Comparison of ENCODE assay signal across 36 mouse cellular contexts in the genomic region with DNA sequence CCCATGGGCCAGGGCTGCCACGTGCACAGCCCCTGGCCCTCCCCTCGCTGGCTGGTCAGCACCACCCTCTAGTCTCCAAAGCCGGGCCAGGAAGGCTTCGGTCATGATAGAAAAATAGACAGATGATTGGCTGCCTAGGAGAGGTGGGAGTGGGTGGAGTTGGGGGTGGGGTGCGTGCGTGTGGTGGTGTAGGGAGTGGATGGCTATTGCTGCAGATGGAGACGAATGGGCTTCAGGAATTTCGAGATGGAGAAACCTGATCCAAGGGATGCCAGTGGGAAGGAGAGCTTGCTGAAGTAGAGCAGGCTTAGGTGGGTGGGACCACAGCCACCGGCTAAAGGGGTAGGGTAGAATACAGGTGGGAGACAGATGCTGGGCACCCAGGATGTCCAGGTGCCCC. TPM values are rescaled to one million over a fixed set of nuclear protein-coding genes. Genes with fewer than 3 reads are reported as not detected.
DNase-seq lines count a peak whose midpoint lies in the region; ATAC-seq and TF ChIP-seq lines count a peak whose summit lies in the region.
"Had no signal": no experiment of that assay in that cellular context is flagged by ENCODE, and none has a peak within 500 bp of the region (broad histone marks: within the 10 kb centered on the region; RNA-seq: fewer than 3 reads in every experiment).

No protein-coding gene starts in this region.

- no peaks in the 10 kb centered on the region for H3K36me3 ChIP-seq in forebrain, embryonic 10.5 days (replicated peaks)
- H3K36me3 ChIP-seq in forebrain, embryonic 16.5 days (ENCODE audit: control insufficient read depth, insufficient read depth): no peaks in the 10 kb centered on the region
- H3K36me3 ChIP-seq in kidney, postnatal 0 days (ENCODE audit: insufficient read depth, low read length): no peaks in the 10 kb centered on the region
- no peaks in the 10 kb centered on the region for H3K36me3 ChIP-seq in G1E (replicated peaks)
- H3K36me3 ChIP-seq in stomach, embryonic 16.5 days (ENCODE audit: control insufficient read depth, insufficient read depth, low read length): no peaks in the 10 kb centered on the region
- H3K36me3 ChIP-seq: embryonic facial prominence, embryonic 13.5 days; heart, embryonic 13.5 days; intestine, embryonic 15.5 days; lung, embryonic 15.5 days; midbrain, embryonic 15.5 days; neural tube, embryonic 15.5 days; stomach, embryonic 15.5 days had no signal

- WGBS in forebrain, embryonic 10.5 days: 35% methylated on average over 9 of the region's 9 CpGs
- WGBS in forebrain, embryonic 16.5 days: 35% methylated on average over 9 of the region's 9 CpGs
- 2% methylated on average over 9 of the region's 9 CpGs for WGBS in kidney, postnatal 0 days
- WGBS in stomach, embryonic 16.5 days: 13% methylated on average over 9 of the region's 9 CpGs

- no peaks in the 10 kb centered on the region for H3K9me3 ChIP-seq in forebrain, embryonic 10.5 days
- H3K9me3 ChIP-seq in forebrain, embryonic 16.5 days (ENCODE audit: control insufficient read depth, low read length): no peaks in the 10 kb centered on the region
- H3K9me3 ChIP-seq in kidney, postnatal 0 days (replicated peaks; ENCODE audit: low read length): no peaks in the 10 kb centered on the region
- peaks cover 93% of the 10 kb centered on the region for H3K9me3 ChIP-seq in G1E (replicated peaks)
- no peaks in the 10 kb centered on the region for H3K9me3 ChIP-seq in stomach, embryonic 16.5 days (replicated peaks; ENCODE audit: control insufficient read depth, low read length)
- H3K9me3 ChIP-seq: embryonic facial prominence, embryonic 13.5 days; heart, embryonic 13.5 days; intestine, embryonic 15.5 days; lung, embryonic 15.5 days; megakaryocyte, embryonic 14.5 days; midbrain, embryonic 15.5 days; neural tube, embryonic 15.5 days; stomach, embryonic 15.5 days had no signal

- H3K9ac ChIP-seq in forebrain, embryonic 16.5 days (replicated peaks; ENCODE audit: low read depth, low read length): no peak overlapping the region
- H3K9ac ChIP-seq in kidney, postnatal 0 days (ENCODE audit: low read depth, low read length): no peak overlapping the region
- no peak overlapping the region for H3K9ac ChIP-seq in stomach, embryonic 16.5 days (ENCODE audit: low read length)
- H3K9ac ChIP-seq: forebrain, postnatal 0 days; heart, embryonic 13.5 days; intestine, embryonic 15.5 days; liver, embryonic 14.5 days; lung, embryonic 15.5 days; midbrain, embryonic 15.5 days; neural tube, embryonic 15.5 days; stomach, embryonic 15.5 days had no signal

- H3K4me3 ChIP-seq in forebrain, embryonic 10.5 days: no peak overlapping the region
- no peak overlapping the region for H3K4me3 ChIP-seq in forebrain, embryonic 16.5 days (replicated peaks; ENCODE audit: low read length)
- no peak overlapping the region for H3K4me3 ChIP-seq in kidney, postnatal 0 days (replicated peaks; ENCODE audit: low read depth, low read length)
- peak overlapping the region; percentile 12; the same call in 1 of the 2 replicates for H3K4me3 ChIP-seq in G1E (ENCODE audit: low read depth, low read length)
- H3K4me3 ChIP-seq in stomach, embryonic 16.5 days (replicated peaks; ENCODE audit: low read length): no peak overlapping the region
- H3K4me3 ChIP-seq: embryonic facial prominence, embryonic 13.5 days; heart, embryonic 13.5 days; intestine, embryonic 15.5 days; lung, embryonic 15.5 days; megakaryocyte, embryonic 14.5 days; midbrain, embryonic 15.5 days; neural tube, embryonic 15.5 days; stomach, embryonic 15.5 days had no signal

- TF ChIP-seq CTCF in kidney, postnatal 0 days (IDR thresholded peaks at IDR 0.05; ENCODE audit: low read depth): no peak
- no peak for TF ChIP-seq CTCF in G1E (IDR thresholded peaks at IDR 0.05; ENCODE audit: low read depth, low read length)

- DNase-seq in forebrain, embryonic 10.5 days (ENCODE audit: extremely low spot score, low spot score): no peak
- DNase-seq in kidney, postnatal 0 days (ENCODE audit: low spot score): peak; percentile 52
- DNase-seq in kidney, adult 11 months: no peak
- DNase-seq in G1E (ENCODE audit: low spot score): no peak
- no peak for DNase-seq in heart, postnatal 36 days
- DNase-seq: adrenal gland, postnatal 10 days; cerebellum, adult 9-10 months; cerebellum, postnatal 36 days; forebrain, postnatal 0 days; gastrocnemius, postnatal 10 days; heart, postnatal 10 days; kidney, postnatal 10 days; liver; lung, postnatal 4 days; retina, postnatal 1 day; right cerebral cortex, postnatal 14 days; thymus, adult 18-20 months; thymus, postnatal 25 days had no signal

- 0 out of 2 replicates have a peak overlapping the region, but pooled peaks have one; percentile 33 for H3K27ac ChIP-seq in forebrain, embryonic 10.5 days
- H3K27ac ChIP-seq in forebrain, embryonic 16.5 days (ENCODE audit: low read length): no peak overlapping the region
- no peak overlapping the region for H3K27ac ChIP-seq in kidney, postnatal 0 days
- H3K27ac ChIP-seq in stomach, embryonic 16.5 days (ENCODE audit: low read length): peak overlapping the region; percentile 20; the same call in 1 of the 2 replicates
- H3K27ac ChIP-seq: embryonic facial prominence, embryonic 13.5 days; heart, embryonic 13.5 days; hindbrain, postnatal 0 days; intestine, embryonic 15.5 days; liver, embryonic 14.5 days; lung, embryonic 15.5 days; midbrain, embryonic 15.5 days; neural tube, embryonic 15.5 days had no signal

- H3K4me2 ChIP-seq in forebrain, embryonic 16.5 days (ENCODE audit: low read length): no peak overlapping the region
- no peak overlapping the region for H3K4me2 ChIP-seq in kidney, postnatal 0 days (ENCODE audit: low read length)
- no peak overlapping the region for H3K4me2 ChIP-seq in stomach, embryonic 16.5 days (ENCODE audit: low read depth, low read length)
- H3K4me2 ChIP-seq: embryonic facial prominence, embryonic 13.5 days; heart, embryonic 13.5 days; intestine, embryonic 15.5 days; lung, embryonic 15.5 days; midbrain, embryonic 15.5 days; neural tube, embryonic 15.5 days; stomach, embryonic 15.5 days had no signal

- ATAC-seq in forebrain, embryonic 16.5 days: no peak
- ATAC-seq in kidney, postnatal 0 days (replicated peaks; ENCODE audit: low FRiP score, low read depth): no peak
- ATAC-seq in G1E (ENCODE audit: extremely low read depth, insufficient number of reproducible peaks, low FRiP score, poor library complexity, severe bottlenecking): no peak
- no peak for ATAC-seq in stomach, embryonic 16.5 days (ENCODE audit: insufficient read depth, low FRiP score)
- ATAC-seq: forebrain, postnatal 0 days; hindbrain, postnatal 0 days; intestine, embryonic 15.5 days; midbrain, embryonic 15.5 days; Patski had no signal

- H3K27me3 ChIP-seq in forebrain, embryonic 10.5 days (ENCODE audit: poor library complexity, severe bottlenecking): peaks cover 97% of the 10 kb centered on the region
- no peaks in the 10 kb centered on the region for H3K27me3 ChIP-seq in forebrain, embryonic 16.5 days (replicated peaks; ENCODE audit: control insufficient read depth, insufficient read depth, low read length)
- peaks cover 13% of the 10 kb centered on the region for H3K27me3 ChIP-seq in kidney, postnatal 0 days (ENCODE audit: insufficient read depth, low read length)
- H3K27me3 ChIP-seq in G1E (ENCODE audit: insufficient read depth, low read length): no peaks in the 10 kb centered on the region
- H3K27me3 ChIP-seq in stomach, embryonic 16.5 days (ENCODE audit: control insufficient read depth, insufficient read depth, low read length): peaks cover 2% of the 10 kb centered on the region; the same call in 1 of the 2 replicates

- H3K4me1 ChIP-seq in forebrain, embryonic 10.5 days: peaks cover 56% of the 10 kb centered on the region
- H3K4me1 ChIP-seq in forebrain, embryonic 16.5 days (replicated peaks; ENCODE audit: control insufficient read depth, insufficient read depth, low read length): no peaks in the 10 kb centered on the region
- H3K4me1 ChIP-seq in kidney, postnatal 0 days (replicated peaks; ENCODE audit: insufficient read depth, low read length): no peaks in the 10 kb centered on the region
- H3K4me1 ChIP-seq in G1E (ENCODE audit: insufficient read depth, low read depth, low read length): no peaks in the 10 kb centered on the region
- peaks cover 7% of the 10 kb centered on the region; the same call in 1 of the 2 replicates for H3K4me1 ChIP-seq in stomach, embryonic 16.5 days (ENCODE audit: control insufficient read depth, insufficient read depth, low read length)
- H3K4me1 ChIP-seq: heart, embryonic 13.5 days; lung, embryonic 15.5 days; megakaryocyte, embryonic 14.5 days had no signal

- intact Hi-C loops in heart, postnatal 36 days (cut with DNase I): no loop called here

RNA-seq across cellular contexts. Expression of a gene that starts 37.2 kb away (rescaled TPM):
- 2.2 and 2.4 TPM in 2 replicates for polyA plus RNA-seq in forebrain, embryonic 10.5 days (2016; fragmentation: Nextera tagmentation; extraction: Ambion mirVana)
- polyA plus RNA-seq in forebrain, embryonic 16.5 days (2015; fragmentation: Nextera tagmentation; extraction: Ambion mirVana): 0.15 TPM in 1 of 2 replicates, not detected in the other
- not detected in 2 replicates for polyA plus RNA-seq in kidney, postnatal 0 days (2015; fragmentation: Nextera tagmentation; extraction: Ambion mirVana)
- total RNA-seq in G1E (2014; fragmentation: Nextera tagmentation) (not detected in 2 replicates), G1E (2017) (0.06 and 0.11 TPM in 2 replicates)
- not detected in 2 replicates for polyA plus RNA-seq in G1E (2012)
- polyA plus RNA-seq in stomach, embryonic 16.5 days (2015; fragmentation: Nextera tagmentation; extraction: Ambion mirVana): 0.08 TPM in 1 of 2 replicates, not detected in the other
- total RNA-seq in heart, postnatal 36 days (2021): not detected
- total RNA-seq: heart, adult 8-10 months; heart, postnatal 10 days; layer of hippocampus, adult 18-20 months; left cerebral cortex, postnatal 36 days; MEL had no signal
- polyA plus RNA-seq: forebrain, postnatal 0 days; gonadal fat pad, adult 2 months; heart, embryonic 13.5 days; intestine, embryonic 15.5 days; liver, embryonic 14.5 days; Patski had no signal

Comparison
In these comparisons a context has a peak if more than half of its experiments do, and no peak if none do; other contexts are left out.
1. H3K27ac ChIP-seq: peak in forebrain, embryonic 10.5 days (single experiment) and stomach, embryonic 16.5 days (single experiment); none in forebrain, embryonic 16.5 days (single experiment) and kidney, postnatal 0 days (single experiment).